Mouse (Mus musculus) stomach, postnatal 0 days (tissue): Measurements from ENCODE around the gene Il9r.

Experiments used
- CTCF ChIP-seq: IDR thresholded peaks from 2 replicates; pipeline ENCODE4 v1.5.1; 2016; ENCODE audit warnings: antibody characterized with exemption, low read depth, mild to moderate bottlenecking, moderate library complexity
- EP300 ChIP-seq: optimal IDR thresholded peaks from 2 replicates; pipeline ENCODE3; 2016; ENCODE audit warnings: antibody characterized with exemption

GRCm38 (mm10) chr11:32194626-32195025 is 5.5 kb downstream of the Il9r start:
- TF ChIP-seq CTCF (no peak), EP300 (no peak)
